Mouse (Mus musculus): ENCODE measurements around the gene Kdm4b. TPM values are rescaled to one million over a fixed set of nuclear protein-coding genes. Genes with fewer than 3 reads are reported as not detected.

Kdm4b gene
- polyA plus RNA-seq, 2 experiments from 2014 or later, result 6.4 to 6.8 TPM

DNA sequence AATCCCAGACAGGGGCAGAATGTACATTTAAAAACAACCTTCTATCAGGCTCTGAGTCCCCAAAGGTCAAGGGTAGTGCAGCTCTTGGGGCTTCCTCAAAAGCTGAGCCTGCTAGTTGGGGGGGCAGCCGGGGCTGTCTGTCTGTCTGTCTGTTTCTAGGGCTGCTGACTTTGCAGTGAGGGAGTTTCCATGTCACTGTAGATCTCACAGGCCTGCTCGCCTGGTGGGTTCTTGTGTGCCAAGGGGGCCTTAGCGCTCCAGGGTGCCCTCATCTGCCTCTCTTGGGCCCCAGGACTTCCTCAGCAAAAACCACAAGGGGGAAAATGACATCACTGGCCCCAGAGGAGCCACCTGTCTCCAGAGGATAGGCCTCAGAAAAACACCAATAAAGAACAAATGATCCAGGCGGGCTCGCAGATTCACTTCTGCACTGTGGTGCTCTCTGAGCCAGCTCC is 117.5 kb downstream of the Kdm4b start:
- peak; percentile 64 for ATAC-seq

DNA sequence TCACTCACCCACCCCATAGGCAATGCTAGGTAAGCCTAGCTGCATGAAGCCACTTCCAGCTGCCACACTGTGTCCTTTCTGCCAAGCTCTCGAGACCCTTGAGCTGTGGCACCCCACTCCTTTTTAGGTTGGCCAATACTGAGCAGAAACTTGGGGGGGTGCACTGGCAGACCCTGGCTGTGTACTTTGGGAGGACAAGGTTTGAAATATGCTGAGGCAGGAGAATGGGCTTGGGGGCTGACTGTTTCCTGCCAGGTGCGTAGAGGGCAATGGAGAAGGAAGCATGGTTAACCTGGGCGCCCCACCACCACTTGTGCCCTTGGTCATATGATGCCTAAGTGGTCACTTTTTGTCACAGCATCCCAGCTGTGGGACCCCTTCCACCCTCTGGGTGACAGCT is 118.9 kb downstream of the Kdm4b start:
- ATAC-seq, result no peak

DNA sequence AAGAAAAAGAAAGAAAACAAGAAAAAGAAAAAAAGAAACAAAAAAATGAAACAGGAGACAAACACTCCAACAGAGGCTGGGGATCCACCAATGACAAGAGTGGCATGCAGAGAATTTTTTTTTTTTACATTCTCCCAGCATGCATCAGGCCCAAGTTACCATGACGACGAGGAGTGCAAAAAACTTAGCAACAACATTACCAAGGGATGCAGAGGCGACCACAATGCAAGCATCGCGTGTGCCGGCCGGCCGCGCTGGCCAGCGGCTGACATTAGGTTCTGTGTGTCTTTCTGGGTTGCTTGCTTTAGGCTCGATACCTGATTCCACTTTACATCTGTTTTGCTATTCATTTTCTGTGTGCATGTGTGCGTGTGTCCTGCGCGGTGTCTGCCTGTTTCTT is 119.5 kb downstream of the Kdm4b start:
- ATAC-seq, result peak; percentile 47

DNA sequence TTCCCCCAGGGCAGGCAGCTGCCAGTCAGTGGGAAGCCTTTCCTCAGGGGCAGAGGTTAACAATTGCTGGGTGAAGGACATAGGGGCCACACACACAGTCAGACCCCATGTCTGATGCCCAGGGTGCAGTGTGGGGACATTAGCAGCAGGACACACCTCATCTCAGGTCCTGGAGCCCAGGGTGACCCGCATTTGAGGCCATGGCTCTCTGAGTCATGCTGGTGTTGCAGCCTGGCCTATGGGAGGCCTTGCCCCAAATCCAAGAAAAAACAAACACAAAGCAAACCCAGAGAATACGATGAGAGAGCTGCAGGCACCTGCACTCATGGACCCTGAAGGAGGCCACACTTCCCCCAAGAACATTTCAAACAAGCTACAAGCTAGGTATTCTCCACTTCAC is 121.9 kb downstream of the Kdm4b start:
- no peak for ATAC-seq

Other genes with a start within 250 kb of the Kdm4b start
- gene Hdgfl2, start 246.4 kb upstream of the Kdm4b start, polyA plus RNA-seq (2017; shearing (Covaris generic)), result 10 to 100 TPM; 35.7 to 44.6 TPM
- under 1 TPM in 1 of 2 experiments, not detected in 1; 0.15 TPM for gene Plin4, start 216.3 kb upstream of the Kdm4b start, polyA plus RNA-seq (2017; shearing (Covaris generic))
- not detected for gene Plin5, start 208.5 kb upstream of the Kdm4b start, polyA plus RNA-seq (2017; shearing (Covaris generic))
- gene Lrg1, start 204.1 kb upstream of the Kdm4b start, polyA plus RNA-seq (2017; shearing (Covaris generic)), result under 1 TPM in 1 of 2 experiments, not detected in 1; 0.34 TPM
- not detected for gene Sema6b, start 185.7 kb upstream of the Kdm4b start, polyA plus RNA-seq (2017; shearing (Covaris generic))
- 10 to 100 TPM; 34.9 to 38.7 TPM for gene Tnfaip8l1, start 163.6 kb upstream of the Kdm4b start, polyA plus RNA-seq (2017; shearing (Covaris generic))
- gene Mydgf, start 142.1 kb upstream of the Kdm4b start, polyA plus RNA-seq (2017; shearing (Covaris generic)), result 10 to 100 TPM; 57.3 to 59.9 TPM
- 10 to 100 TPM; 11.5 to 16.9 TPM for gene Dpp9, start 107.2 kb upstream of the Kdm4b start, polyA plus RNA-seq (2017; shearing (Covaris generic))
- gene Fem1a, start 69.3 kb upstream of the Kdm4b start, polyA plus RNA-seq (2017; shearing (Covaris generic)), result 1 to 10 TPM; 4.5 to 5.8 TPM
- gene Ticam1, start 49.3 kb upstream of the Kdm4b start, polyA plus RNA-seq (2017; shearing (Covaris generic)), result 10 to 100 TPM in 1 of 2 experiments, 1 to 10 TPM in 1; 6.4 to 11.3 TPM
- 10 to 100 TPM; 22.5 to 40.9 TPM for gene Plin3, start 33.2 kb upstream of the Kdm4b start, polyA plus RNA-seq (2017; shearing (Covaris generic))
- gene Arrdc5, start 25.8 kb upstream of the Kdm4b start, polyA plus RNA-seq (2017; shearing (Covaris generic)), result not detected
- 10 to 100 TPM; 19.4 to 33.7 TPM for gene Uhrf1, start 22.7 kb upstream of the Kdm4b start, polyA plus RNA-seq (2017; shearing (Covaris generic))
- gene Ptprs, start 150.4 kb downstream of the Kdm4b start, polyA plus RNA-seq (2017; shearing (Covaris generic)), result 1 to 10 TPM; 6.5 to 8.6 TPM
- not detected for gene Znrf4, start 186.4 kb downstream of the Kdm4b start, polyA plus RNA-seq (2017; shearing (Covaris generic))
- gene Gm20219, start 228.3 kb downstream of the Kdm4b start, polyA plus RNA-seq (2017; shearing (Covaris generic)), result 1 to 10 TPM; 1.4 to 2.4 TPM